Mouse (Mus musculus): ENCODE results near the gene Mta3.
A peak's percentile ranks its signal among the peaks of the same experiment; 100 is the strongest.

The Mta3 gene

DNA sequence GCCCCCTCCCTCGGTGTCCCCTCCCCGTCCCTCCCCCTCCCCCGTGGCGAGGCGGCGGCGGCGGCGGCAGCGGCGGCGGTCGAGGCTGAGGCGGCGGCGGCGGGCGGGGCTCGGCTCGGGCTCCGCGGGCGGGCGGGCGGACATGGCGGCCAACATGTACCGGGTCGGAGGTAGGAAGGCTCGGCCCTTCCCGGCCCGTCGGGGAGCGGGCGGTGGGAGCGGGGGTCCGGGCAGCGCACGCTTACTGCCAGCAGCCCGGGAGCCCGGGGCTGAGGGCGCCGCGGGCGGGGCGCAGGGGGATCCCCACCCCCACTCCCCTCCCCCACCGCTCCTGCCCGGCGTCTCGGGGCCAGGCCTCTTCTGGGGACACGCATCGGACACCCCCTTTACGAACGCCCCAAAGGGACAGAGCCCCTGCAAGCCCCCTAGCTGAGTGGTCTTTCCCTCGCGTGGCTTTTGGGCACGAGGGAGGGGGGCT, at the start of gene Mta3:
Mta3 (plus strand) TSS at position 48 of the 478 bp plus-strand sequence.
- DNase-seq (ENCODE audit: extremely low spot score, low spot score): no peak

DNA sequence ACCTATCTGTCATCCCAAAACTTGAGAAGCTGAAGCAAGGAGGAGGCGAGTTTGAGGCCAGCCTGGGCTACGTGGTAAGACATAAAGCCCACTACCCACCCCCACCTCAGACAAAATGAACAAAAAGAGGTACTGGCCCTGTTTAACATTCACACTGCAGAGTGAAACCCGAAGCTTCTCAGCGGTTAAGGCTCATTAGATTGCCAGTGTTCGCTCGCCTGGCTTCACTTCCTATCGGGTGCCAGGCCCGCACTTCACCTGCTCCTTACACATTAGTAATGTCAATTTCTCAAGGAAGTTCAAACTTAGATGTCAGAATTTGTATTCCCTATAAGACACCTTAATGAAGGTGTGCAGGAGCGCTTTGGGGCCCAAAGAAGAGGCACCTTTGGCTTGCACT, 48.6 kb upstream of the Mta3 start:
- DNase-seq (ENCODE audit: extremely low spot score, low spot score): no peak

- DNase-seq (ENCODE audit: extremely low spot score, low spot score): no peak
Measured at GRCm38 (mm10) chr17:83658943-83659342, 47.0 kb upstream of the Mta3 start.

DNA sequence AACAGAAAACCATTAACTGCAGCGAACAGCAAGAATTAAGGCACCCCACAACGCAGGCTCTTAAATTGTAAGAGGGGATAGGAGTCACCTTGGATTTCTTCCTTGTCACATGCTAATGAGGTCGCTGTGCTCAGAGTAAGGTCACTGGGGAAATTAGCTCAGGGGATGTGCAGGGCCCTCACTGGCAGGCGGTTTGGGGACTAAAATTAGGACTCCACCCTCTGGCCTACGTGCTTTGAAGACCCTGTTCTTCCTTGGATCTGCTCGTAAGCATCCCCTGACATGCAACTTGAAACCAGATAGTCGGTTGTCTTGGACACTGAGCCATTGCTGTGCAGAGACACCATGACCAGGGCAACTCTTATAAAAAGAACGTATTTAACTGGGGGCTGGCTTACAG, 41.2 kb upstream of the Mta3 start:
- no peak for DNase-seq (ENCODE audit: extremely low spot score, low spot score)

- no peak for DNase-seq (ENCODE audit: extremely low spot score, low spot score)
Measured at GRCm38 (mm10) chr17:83666597-83667287, 39.2 kb upstream of the Mta3 start.

DNA sequence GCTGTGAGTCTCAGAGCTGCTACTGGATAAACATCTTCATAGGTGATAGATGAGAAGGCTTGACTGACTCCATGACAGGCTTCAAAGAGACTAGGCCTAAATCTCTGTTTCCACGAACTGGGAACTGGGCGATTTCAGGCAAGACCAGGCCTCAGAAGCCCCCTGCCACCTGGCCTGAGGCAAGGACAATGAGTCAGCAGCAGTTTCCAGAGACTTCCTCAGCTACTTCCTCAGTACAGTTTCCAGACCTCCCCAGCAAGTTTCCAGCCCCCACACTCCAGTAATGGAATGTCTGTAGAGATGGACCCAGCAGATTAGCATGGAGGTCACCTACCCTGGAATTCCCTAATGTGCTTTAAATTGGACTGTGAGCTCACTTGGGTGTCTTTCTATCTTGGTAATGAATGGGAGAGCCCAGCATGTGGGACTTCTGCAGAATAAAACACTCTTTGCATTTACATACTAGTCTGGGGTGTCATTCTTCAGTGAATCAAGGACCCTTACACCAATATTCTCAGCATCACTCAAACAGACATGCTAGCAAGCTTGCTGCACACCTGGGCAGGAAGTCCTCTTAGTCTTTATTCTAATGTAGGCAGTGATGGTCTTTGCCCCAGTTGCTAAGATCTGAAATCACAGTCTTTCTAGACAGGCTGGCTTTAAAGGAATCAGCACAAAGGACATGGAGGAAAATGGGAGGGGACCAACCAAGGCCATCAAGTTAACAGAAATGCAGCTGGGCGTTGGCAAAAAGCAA, 37.9 kb upstream of the Mta3 start:
- no peak for DNase-seq (ENCODE audit: extremely low spot score, low spot score)

DNA sequence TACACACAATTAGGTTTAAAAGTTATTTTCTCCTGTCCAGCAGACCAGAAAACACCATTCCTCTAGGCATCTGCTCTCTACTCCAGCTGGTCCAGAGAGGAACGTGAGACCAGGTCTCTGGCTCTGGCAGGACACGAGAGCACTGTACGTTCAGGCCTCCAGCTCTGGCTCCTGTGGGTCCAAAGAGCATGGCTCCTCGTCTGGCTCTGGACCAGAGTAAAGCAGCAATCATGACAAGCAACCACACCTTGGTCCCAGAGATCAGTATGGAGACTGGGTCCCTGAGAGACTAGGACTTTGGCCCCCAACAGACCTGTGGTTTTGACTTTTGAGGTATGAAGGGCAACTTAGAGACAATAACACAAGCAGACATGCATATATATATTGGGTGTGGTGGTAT, 33.3 kb upstream of the Mta3 start:
- DNase-seq (ENCODE audit: extremely low spot score, low spot score): no peak

- no peak for DNase-seq (ENCODE audit: extremely low spot score, low spot score)
Measured at GRCm38 (mm10) chr17:83677370-83677769, 28.6 kb upstream of the Mta3 start.

GRCm38 (mm10) chr17:83681977-83682376, 24.0 kb upstream of the Mta3 start:
- DNase-seq (ENCODE audit: extremely low spot score, low spot score): no peak

DNA sequence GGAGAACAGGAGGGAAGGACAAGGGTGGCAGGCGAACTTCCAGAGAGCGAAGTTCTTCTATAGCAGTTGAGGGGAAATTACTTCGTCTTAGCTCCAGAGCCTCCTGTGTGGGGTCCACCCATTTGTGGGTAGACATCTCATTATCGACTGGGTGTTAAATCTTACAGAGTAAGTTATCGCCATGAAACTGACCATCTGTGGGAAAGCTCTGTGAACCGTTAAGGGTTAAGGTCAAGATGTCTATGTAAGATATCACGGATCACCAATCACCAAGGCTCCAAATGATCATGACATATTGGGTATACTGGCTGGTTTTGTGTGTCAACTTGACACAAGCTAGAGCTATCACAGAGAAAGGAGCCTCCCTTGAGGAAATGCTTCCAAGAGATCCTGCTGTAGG, 21.5 kb upstream of the Mta3 start:
- no peak for DNase-seq (ENCODE audit: extremely low spot score, low spot score)

DNA sequence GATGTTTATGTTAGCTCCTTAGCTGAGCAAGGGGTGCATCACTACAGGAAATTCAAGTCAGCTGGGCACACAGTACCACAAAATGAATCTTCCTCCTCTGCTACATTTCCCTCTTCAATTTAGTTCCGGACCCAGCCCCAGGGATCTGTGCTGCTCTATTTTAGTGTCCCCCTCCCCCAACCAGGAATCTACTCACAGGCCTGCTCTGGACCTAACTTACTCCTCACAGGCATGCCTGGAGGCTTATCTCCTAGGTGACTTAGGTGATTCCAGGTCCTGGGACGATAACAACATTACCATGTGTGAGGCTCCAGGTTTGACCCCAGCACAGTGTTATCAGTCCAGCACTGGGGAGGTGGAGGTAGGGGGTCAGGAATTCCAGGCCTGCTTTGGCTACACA, 15.5 kb upstream of the Mta3 start:
- no peak for DNase-seq (ENCODE audit: extremely low spot score, low spot score)

GRCm38 (mm10) chr17:83691379-83691778, 14.6 kb upstream of the Mta3 start:
- no peak for DNase-seq (ENCODE audit: extremely low spot score, low spot score)

- DNase-seq (ENCODE audit: extremely low spot score, low spot score): no peak
Measured at GRCm38 (mm10) chr17:83693941-83694340, 12.0 kb upstream of the Mta3 start.

GRCm38 (mm10) chr17:83695785-83696184, 10.2 kb upstream of the Mta3 start:
- no peak for DNase-seq (ENCODE audit: extremely low spot score, low spot score)

GRCm38 (mm10) chr17:83699062-83699724, 6.8 kb upstream of the Mta3 start:
- DNase-seq (ENCODE audit: extremely low spot score, low spot score): no peak

- no peak for DNase-seq (ENCODE audit: extremely low spot score, low spot score)
Measured at GRCm38 (mm10) chr17:83700125-83700524, 5.8 kb upstream of the Mta3 start.

- DNase-seq (ENCODE audit: extremely low spot score, low spot score): no peak
Measured at GRCm38 (mm10) chr17:83704469-83704868, 1.5 kb upstream of the Mta3 start.

GRCm38 (mm10) chr17:83705352-83706115, 429 bp upstream of the Mta3 start:
- DNase-seq (ENCODE audit: extremely low spot score, low spot score): peak; percentile 74

DNA sequence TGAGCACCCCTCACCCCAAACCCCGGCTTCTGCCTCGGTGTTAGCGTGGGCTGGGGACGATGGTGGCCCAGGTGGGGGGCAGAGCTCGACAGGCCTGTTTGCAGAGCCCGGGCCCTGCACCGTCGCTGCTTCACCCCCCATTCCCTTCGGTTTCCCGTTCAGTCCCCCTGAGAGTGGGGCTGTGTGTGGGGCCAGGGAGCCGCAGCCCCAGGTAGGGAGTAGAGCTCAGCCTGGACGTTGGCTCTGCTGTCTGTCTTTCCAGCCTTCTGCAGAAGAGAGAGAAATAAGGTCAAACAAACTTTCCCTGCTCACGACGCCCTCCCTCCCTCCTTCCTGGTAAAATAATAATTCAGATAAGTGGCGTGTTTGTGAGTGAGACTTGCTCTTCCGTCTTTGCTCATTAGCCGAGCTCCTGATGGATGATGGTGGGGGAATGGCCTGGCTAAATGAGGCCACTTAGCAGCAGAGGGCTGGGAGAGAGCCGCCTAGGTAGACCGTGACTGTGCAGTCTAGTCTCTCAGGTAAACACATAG, 697 bp downstream of the Mta3 start:
- peak; percentile 72 for DNase-seq (ENCODE audit: extremely low spot score, low spot score)

DNA sequence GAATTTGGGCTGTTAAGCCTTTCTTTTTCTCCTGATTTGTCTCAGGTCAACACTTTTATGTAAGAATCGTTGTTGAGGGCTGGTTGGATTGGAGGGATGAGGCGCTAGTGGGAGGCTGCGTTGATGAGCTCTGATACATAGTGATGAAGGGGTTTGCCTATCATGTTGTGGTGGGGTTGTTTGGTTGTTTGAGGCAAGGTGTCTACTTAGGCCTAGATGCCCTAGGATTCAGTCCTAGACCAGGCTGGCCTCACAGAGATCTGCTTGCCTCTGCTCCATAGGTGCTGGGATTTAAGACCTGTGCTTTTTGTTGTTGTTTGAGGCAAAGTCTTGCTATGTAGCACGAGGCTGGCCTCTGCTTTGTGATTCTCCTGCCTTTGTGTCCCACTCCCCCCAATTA, 1.4 kb downstream of the Mta3 start:
- DNase-seq (ENCODE audit: extremely low spot score, low spot score): no peak

GRCm38 (mm10) chr17:83707846-83708245, 1.9 kb downstream of the Mta3 start:
- DNase-seq (ENCODE audit: extremely low spot score, low spot score): no peak
